Mouse (Mus musculus): ENCODE measurements around the gene Tnnt3. TPM values are rescaled to one million over a fixed set of nuclear protein-coding genes. Genes with fewer than 3 reads are reported as not detected.

Gene Tnnt3
- total RNA-seq, 1 experiment from 2014 or later = 20.4 TPM

- ATAC-seq (ENCODE audit: extremely low read depth, insufficient number of reproducible peaks, low FRiP score, poor library complexity, severe bottlenecking) = no peak
Observed at GRCm38 (mm10) chr7:142474799-142475198, 23.8 kb upstream of the Tnnt3 start.

- ATAC-seq (ENCODE audit: extremely low read depth, insufficient number of reproducible peaks, low FRiP score, poor library complexity, severe bottlenecking) = no peak
Observed at GRCm38 (mm10) chr7:142475641-142476040, 23.0 kb upstream of the Tnnt3 start.

GRCm38 (mm10) chr7:142476271-142476670, 22.4 kb upstream of the Tnnt3 start:
- ATAC-seq (ENCODE audit: extremely low read depth, insufficient number of reproducible peaks, low FRiP score, poor library complexity, severe bottlenecking) = no peak

GRCm38 (mm10) chr7:142476795-142477452, 21.7 kb upstream of the Tnnt3 start:
- ATAC-seq (ENCODE audit: extremely low read depth, insufficient number of reproducible peaks, low FRiP score, poor library complexity, severe bottlenecking) = no peak

- ATAC-seq (ENCODE audit: extremely low read depth, insufficient number of reproducible peaks, low FRiP score, poor library complexity, severe bottlenecking) = no peak
Observed at GRCm38 (mm10) chr7:142478001-142478400, 20.6 kb upstream of the Tnnt3 start.

- ATAC-seq (ENCODE audit: extremely low read depth, insufficient number of reproducible peaks, low FRiP score, poor library complexity, severe bottlenecking) = no peak
Observed at GRCm38 (mm10) chr7:142478574-142478973, 20.1 kb upstream of the Tnnt3 start.

GRCm38 (mm10) chr7:142479307-142479706, 19.3 kb upstream of the Tnnt3 start:
- no peak for ATAC-seq (ENCODE audit: extremely low read depth, insufficient number of reproducible peaks, low FRiP score, poor library complexity, severe bottlenecking)

- no peak for ATAC-seq (ENCODE audit: extremely low read depth, insufficient number of reproducible peaks, low FRiP score, poor library complexity, severe bottlenecking)
Observed at GRCm38 (mm10) chr7:142479886-142480285, 18.8 kb upstream of the Tnnt3 start.

- ATAC-seq (ENCODE audit: extremely low read depth, insufficient number of reproducible peaks, low FRiP score, poor library complexity, severe bottlenecking) = no peak
Observed at GRCm38 (mm10) chr7:142480661-142481060, 18.0 kb upstream of the Tnnt3 start.

- ATAC-seq (ENCODE audit: extremely low read depth, insufficient number of reproducible peaks, low FRiP score, poor library complexity, severe bottlenecking) = no peak
Observed at GRCm38 (mm10) chr7:142481186-142481567, 17.5 kb upstream of the Tnnt3 start.

- no peak for ATAC-seq (ENCODE audit: extremely low read depth, insufficient number of reproducible peaks, low FRiP score, poor library complexity, severe bottlenecking)
Observed at GRCm38 (mm10) chr7:142481568-142482255, 16.9 kb upstream of the Tnnt3 start.

GRCm38 (mm10) chr7:142482256-142482609, 16.4 kb upstream of the Tnnt3 start:
- ATAC-seq (ENCODE audit: extremely low read depth, insufficient number of reproducible peaks, low FRiP score, poor library complexity, severe bottlenecking) = no peak

GRCm38 (mm10) chr7:142483136-142483535, 15.5 kb upstream of the Tnnt3 start:
- ATAC-seq (ENCODE audit: extremely low read depth, insufficient number of reproducible peaks, low FRiP score, poor library complexity, severe bottlenecking) = no peak

- ATAC-seq (ENCODE audit: extremely low read depth, insufficient number of reproducible peaks, low FRiP score, poor library complexity, severe bottlenecking) = no peak
Observed at GRCm38 (mm10) chr7:142484780-142485179, 13.9 kb upstream of the Tnnt3 start.

GRCm38 (mm10) chr7:142486751-142487162, 11.9 kb upstream of the Tnnt3 start:
- no peak for ATAC-seq (ENCODE audit: extremely low read depth, insufficient number of reproducible peaks, low FRiP score, poor library complexity, severe bottlenecking)

GRCm38 (mm10) chr7:142487341-142487859, 11.2 kb upstream of the Tnnt3 start:
- no peak for ATAC-seq (ENCODE audit: extremely low read depth, insufficient number of reproducible peaks, low FRiP score, poor library complexity, severe bottlenecking)

- no peak for ATAC-seq (ENCODE audit: extremely low read depth, insufficient number of reproducible peaks, low FRiP score, poor library complexity, severe bottlenecking)
Observed at GRCm38 (mm10) chr7:142488053-142488452, 10.6 kb upstream of the Tnnt3 start.

- no peak for ATAC-seq (ENCODE audit: extremely low read depth, insufficient number of reproducible peaks, low FRiP score, poor library complexity, severe bottlenecking)
Observed at GRCm38 (mm10) chr7:142493535-142493934, 5.1 kb upstream of the Tnnt3 start.

GRCm38 (mm10) chr7:142496158-142496557, 2.5 kb upstream of the Tnnt3 start:
- ATAC-seq (ENCODE audit: extremely low read depth, insufficient number of reproducible peaks, low FRiP score, poor library complexity, severe bottlenecking) = no peak

GRCm38 (mm10) chr7:142496800-142497199, 1.8 kb upstream of the Tnnt3 start:
- no peak for ATAC-seq (ENCODE audit: extremely low read depth, insufficient number of reproducible peaks, low FRiP score, poor library complexity, severe bottlenecking)
